Mouse (Mus musculus): ENCODE results near the gene Zfp91.
"Not testable (repeated sequence)": the region's sequence is repeated elsewhere in the genome, so short reads cannot be mapped to it uniquely, and the experiment has no call there.

The Zfp91 gene

DNA sequence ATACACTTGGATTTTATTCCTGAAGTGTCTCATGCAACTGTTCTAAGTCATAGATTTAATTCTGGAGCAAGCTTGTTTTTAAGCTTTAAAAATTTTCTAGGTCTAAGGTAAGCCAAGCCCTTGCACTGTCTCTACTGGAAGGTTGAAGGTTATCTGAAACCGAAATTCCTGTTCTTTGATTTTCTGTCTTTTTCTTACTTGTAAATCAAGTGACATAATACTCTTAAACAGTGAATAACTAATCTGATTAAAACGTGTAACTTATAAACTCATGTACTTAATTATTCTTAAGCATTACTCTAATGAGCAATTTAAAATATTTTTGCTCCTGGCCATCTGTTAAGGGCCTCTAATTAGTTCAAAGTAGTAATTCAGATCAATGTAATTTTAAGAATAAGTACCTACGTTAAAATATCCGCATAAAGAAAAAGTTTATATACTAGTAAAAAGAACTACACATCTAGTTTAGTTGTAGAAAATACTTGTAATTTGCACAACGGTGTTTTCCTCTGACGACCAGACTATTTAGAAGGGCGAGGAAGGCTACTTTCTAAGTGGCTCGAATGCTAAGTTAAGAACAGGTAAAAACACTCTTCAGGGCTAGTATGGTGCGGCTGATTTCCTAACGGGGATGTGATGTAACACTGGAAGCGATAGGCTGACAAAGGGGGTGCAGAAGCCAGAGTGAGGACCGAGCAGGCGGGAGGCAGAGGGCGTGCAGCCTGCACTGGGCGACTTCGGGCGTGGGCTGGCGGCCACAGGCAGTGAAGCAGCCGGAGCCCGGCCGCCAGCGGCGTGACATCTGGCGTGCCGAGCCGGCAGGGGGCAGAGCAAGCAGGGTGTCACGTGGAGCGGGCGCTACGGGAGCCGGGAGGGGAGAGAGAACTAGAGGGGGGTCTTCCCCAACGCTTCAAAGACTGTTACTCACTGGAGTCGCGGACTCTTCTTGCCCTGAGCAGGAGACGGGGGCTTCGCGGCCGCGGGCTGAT, 1.6 kb downstream of the Zfp91 start:
- DNase-seq (ENCODE audit: low spot score), result peak; percentile 89

GRCm38 (mm10) chr19:12792374-12792773, 3.6 kb downstream of the Zfp91 start:
- no peak for DNase-seq (ENCODE audit: low spot score)

DNA sequence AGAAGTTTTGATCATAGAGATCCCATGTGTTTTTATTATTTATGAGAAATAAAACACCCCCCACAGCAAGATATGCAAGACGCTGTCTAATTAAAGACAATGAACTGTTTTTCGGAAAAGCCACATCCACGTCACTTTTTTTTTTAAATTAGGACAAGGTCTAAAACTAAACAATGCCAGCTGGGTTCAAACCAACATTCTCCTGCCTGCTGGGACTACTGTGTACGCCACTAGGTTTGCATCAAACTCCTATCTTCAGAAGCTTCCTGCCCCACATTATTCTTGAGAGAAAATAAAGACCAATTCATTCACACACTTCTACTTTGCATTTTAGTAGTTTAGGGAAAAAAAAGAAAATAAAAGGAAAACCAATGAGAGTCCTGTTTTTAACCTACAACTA, 8.2 kb downstream of the Zfp91 start:
- no peak for DNase-seq (ENCODE audit: low spot score)

- DNase-seq (ENCODE audit: low spot score), result no peak
These were observed 9.0 kb downstream of the Zfp91 start for GRCm38 (mm10) chr19:12786803-12787395.

- no peak for DNase-seq (ENCODE audit: low spot score)
These were observed 15.5 kb downstream of the Zfp91 start for GRCm38 (mm10) chr19:12780437-12780836.

GRCm38 (mm10) chr19:12770888-12771287, 25.0 kb downstream of the Zfp91 start:
- no peak for DNase-seq (ENCODE audit: low spot score)

DNA sequence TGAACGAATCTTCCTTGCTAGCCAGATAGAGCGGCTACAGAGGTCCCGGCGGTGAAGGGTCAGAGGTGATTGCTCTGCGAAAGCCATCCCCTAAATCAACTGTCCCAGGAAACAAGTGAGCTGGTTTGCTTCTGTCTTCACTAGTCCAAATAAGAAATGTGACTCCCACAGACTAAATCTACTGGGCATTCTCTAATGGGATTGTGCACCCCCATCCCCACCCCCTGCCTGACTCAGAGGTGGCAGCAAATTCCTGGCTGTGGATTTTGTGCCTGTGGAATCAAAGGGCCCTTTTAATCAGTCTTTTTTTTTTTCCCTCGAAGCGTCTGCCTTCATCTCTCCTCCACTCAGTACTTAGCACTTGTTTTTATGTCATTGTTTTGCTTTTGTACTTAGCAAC, 30.6 kb downstream of the Zfp91 start, which contains the start of gene Cntf:
Cntf (minus strand) TSS at position 325 of the 400 bp plus-strand sequence.
- DNase-seq (ENCODE audit: low spot score), result no peak

DNA sequence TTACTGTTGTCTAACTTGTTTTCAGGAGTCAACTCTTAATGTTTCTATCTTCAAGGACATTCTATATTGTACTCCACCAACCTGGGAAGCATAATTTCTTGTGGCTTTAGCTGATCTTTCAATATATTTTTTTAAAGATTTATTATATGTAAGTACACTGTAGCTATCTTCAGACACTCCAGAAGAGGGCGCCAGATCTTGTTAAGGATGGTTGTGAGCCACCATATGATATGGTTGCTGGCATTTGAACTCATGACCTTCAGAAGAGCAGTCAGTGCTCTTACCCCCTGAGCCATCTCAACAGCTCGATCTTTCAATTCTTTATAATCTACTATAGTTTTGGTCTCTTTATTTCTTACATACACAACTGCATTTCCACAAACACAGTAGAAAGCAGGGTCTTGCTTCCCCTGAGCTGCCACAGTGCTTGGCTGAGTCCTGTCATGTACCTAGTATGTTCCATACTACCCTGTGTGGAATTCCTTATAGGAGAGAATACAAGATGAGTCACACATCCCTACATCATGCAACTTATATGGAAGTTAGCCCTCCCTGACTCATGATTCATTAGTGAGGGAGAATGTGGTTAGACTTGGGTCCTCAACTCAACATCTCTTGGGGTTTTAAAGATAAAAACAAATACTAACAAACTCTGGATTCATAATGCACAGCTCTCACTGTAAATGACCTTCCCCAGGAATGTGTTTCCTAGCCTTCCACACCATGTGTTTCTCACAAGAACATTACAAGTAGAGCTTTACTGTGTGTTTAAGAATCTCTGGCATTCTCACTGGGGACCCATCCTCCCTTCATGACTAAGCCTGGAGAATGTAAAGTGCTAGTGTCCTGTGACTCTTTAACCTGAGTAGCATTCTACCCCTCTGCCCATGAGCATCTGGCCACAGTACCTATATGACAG, 33.5 kb downstream of the Zfp91 start:
- DNase-seq (ENCODE audit: low spot score), result no peak

- peak; percentile 15 for DNase-seq (ENCODE audit: low spot score)
These were observed 36.3 kb downstream of the Zfp91 start for GRCm38 (mm10) chr19:12759656-12760055.

GRCm38 (mm10) chr19:12758936-12759478, 36.9 kb downstream of the Zfp91 start:
- DNase-seq (ENCODE audit: low spot score), result no peak

GRCm38 (mm10) chr19:12756286-12756685, 39.6 kb downstream of the Zfp91 start:
- no peak for DNase-seq (ENCODE audit: low spot score)

GRCm38 (mm10) chr19:12731950-12732349, 64.0 kb downstream of the Zfp91 start:
- DNase-seq (ENCODE audit: low spot score), result no peak

- no peak for DNase-seq (ENCODE audit: low spot score)
These were observed 64.9 kb downstream of the Zfp91 start for GRCm38 (mm10) chr19:12731036-12731435.

- DNase-seq (ENCODE audit: low spot score), result no peak
These were observed 70.1 kb downstream of the Zfp91 start for GRCm38 (mm10) chr19:12725851-12726250.

- DNase-seq (ENCODE audit: low spot score), result no peak
These were observed 73.6 kb downstream of the Zfp91 start for GRCm38 (mm10) chr19:12722308-12722707.

- DNase-seq (ENCODE audit: low spot score), result not testable (repeated sequence)
These were observed 74.3 kb downstream of the Zfp91 start for GRCm38 (mm10) chr19:12721596-12721995.

GRCm38 (mm10) chr19:12720919-12721318, 75.0 kb downstream of the Zfp91 start:
- DNase-seq (ENCODE audit: low spot score), result not testable (repeated sequence)

DNA sequence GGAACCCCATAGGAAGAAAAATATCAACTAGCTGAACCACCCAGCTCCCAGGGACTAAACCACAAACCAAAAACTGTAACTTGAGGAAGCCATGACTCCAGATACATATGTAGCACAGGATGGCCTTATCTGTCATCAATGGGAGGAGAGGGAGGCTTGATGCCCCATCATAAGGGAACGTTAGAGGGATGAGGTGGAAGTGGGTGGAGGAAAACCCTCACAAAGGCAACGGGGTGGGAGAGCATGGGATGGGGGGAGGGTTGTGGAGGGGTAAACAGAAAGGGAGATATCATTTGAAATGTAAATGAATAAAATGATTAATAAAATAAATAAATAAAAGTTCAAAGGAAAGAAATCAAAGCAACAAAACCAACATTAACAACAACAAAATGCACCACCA, 75.5 kb downstream of the Zfp91 start:
- no peak for DNase-seq (ENCODE audit: low spot score)

GRCm38 (mm10) chr19:12719189-12719588, 76.7 kb downstream of the Zfp91 start:
- no peak for DNase-seq (ENCODE audit: low spot score)

Measured in ovary, postnatal 14 days (tissue).